Mouse (Mus musculus) CH12.LX (cell line): Measurements from ENCODE around the gene Sema3b. TPM values are rescaled to one million over a fixed set of nuclear protein-coding genes. Genes with fewer than 3 reads are reported as not detected.
A peak's percentile ranks its signal among the peaks of the same experiment; 100 is the strongest.

Experiments
- DNase-seq: peaks from one replicate; pipeline ENCODE4 v3.0.0-alpha.2; 2013; ENCODE audit errors: extremely low read depth
- H3K27ac ChIP-seq: 2 replicates; pipeline ENCODE4 v1.5.1; 2012; ENCODE audit warnings: low read depth, mild to moderate bottlenecking, control low read depth, moderate library complexity; ENCODE audit not compliant: insufficient read depth
- H3K27me3 ChIP-seq: replicated peaks from 2 replicates; pipeline ENCODE3; 2012; ENCODE audit warnings: inconsistent platforms
- H3K36me3 ChIP-seq, 2 experiments: replicated peaks in 1 of 2; 2 replicates each; pipeline versions ENCODE3 to v1.6.1; 2012; ENCODE audit warnings: inconsistent platforms in 1 of 2, low read length in 1 of 2, mild to moderate bottlenecking in 1 of 2, mixed read lengths in 1 of 2, moderate library complexity in 1 of 2; ENCODE audit not compliant: control insufficient read depth in 1 of 2, insufficient read depth in 1 of 2
- H3K4me1 ChIP-seq, 2 experiments: 2 replicates each; pipeline ENCODE4 v1.6.1; 2012; ENCODE audit warnings: inconsistent platforms in 1 of 2, moderate library complexity in 1 of 2; ENCODE audit not compliant: insufficient read depth in 2 of 2, control insufficient read depth in 1 of 2
- H3K4me2 ChIP-seq: 2 replicates; pipeline ENCODE4 v1.6.1; 2012; ENCODE audit warnings: low read depth, mild to moderate bottlenecking, control low read depth; ENCODE audit not compliant: poor library complexity, insufficient read depth, severe bottlenecking
- H3K4me3 ChIP-seq, 3 experiments: fragments of 150-350 bp in 1 of 3; sonication (generic) in 1 of 3; replicated peaks in 1 of 3; 2 replicates each; pipeline versions ENCODE3 to v1.5.1; 2011 to 2012; ENCODE audit warnings: low read depth in 2 of 3, low read length in 2 of 3, mild to moderate bottlenecking in 2 of 3, moderate library complexity in 2 of 3, control low read depth in 1 of 3, improper control_type of control experiment in 1 of 3, inconsistent platforms in 1 of 3, mixed read lengths in 1 of 3; ENCODE audit not compliant: poor library complexity in 1 of 3
- H3K79me2 ChIP-seq: replicated peaks from 2 replicates; pipeline ENCODE4 v1.6.1; 2012; ENCODE audit warnings: mild to moderate bottlenecking, moderate library complexity; ENCODE audit not compliant: control insufficient read depth, poor library complexity, insufficient read depth, severe bottlenecking; ENCODE audit errors: extremely low read depth
- H3K9ac ChIP-seq: 2 replicates; pipeline ENCODE4 v1.6.1; 2012; ENCODE audit warnings: low read depth, mild to moderate bottlenecking, control low read depth, moderate library complexity; ENCODE audit not compliant: insufficient read depth
- H3K9me3 ChIP-seq: replicated peaks from 2 replicates; pipeline ENCODE3; 2012; ENCODE audit warnings: low read length, inconsistent platforms, mixed read lengths
- BHLHE40 ChIP-seq: IDR thresholded peaks from 2 replicates; pipeline ENCODE4 v1.6.1; 2011; ENCODE audit warnings: mild to moderate bottlenecking, low read depth, low read length, improper control_type of control experiment
- CHD2 ChIP-seq: IDR thresholded peaks from 2 replicates; pipeline ENCODE4 v1.6.1; 2011; ENCODE audit warnings: low read length, improper control_type of control experiment
- CTCF ChIP-seq, 2 experiments: IDR thresholded peaks in 1 of 2; conservative IDR thresholded peaks in 1 of 2; 2 replicates each; pipeline ENCODE4 v1.5.1; 2011 to 2012; ENCODE audit warnings: low read depth in 2 of 2, low read length in 2 of 2, improper control_type of control experiment in 1 of 2, inconsistent platforms in 1 of 2, mild to moderate bottlenecking in 1 of 2, moderate library complexity in 1 of 2
- ETS1 ChIP-seq: conservative IDR thresholded peaks from 2 replicates; pipeline ENCODE4 v1.6.1; 2012; ENCODE audit warnings: low read depth, mild to moderate bottlenecking, inconsistent platforms, low read length, improper control_type of control experiment, moderate library complexity
- JUN ChIP-seq: IDR thresholded peaks from 2 replicates; pipeline ENCODE4 v1.6.1; 2011; ENCODE audit warnings: low read depth, mild to moderate bottlenecking, low read length, improper control_type of control experiment, moderate library complexity; ENCODE audit not compliant: insufficient read depth
- JUND ChIP-seq: conservative IDR thresholded peaks from 2 replicates; pipeline ENCODE4 v1.6.1; 2011; ENCODE audit warnings: low read depth, low read length, improper control_type of control experiment
- MAX ChIP-seq: IDR thresholded peaks from 2 replicates; pipeline ENCODE4 v1.6.1; 2011; ENCODE audit warnings: low read length, improper control_type of control experiment
- MYC ChIP-seq: IDR thresholded peaks from 2 replicates; pipeline ENCODE4 v1.6.1; 2011; ENCODE audit warnings: low read depth, mild to moderate bottlenecking, improper control_type of control experiment, low read length
- NRF1 ChIP-seq: IDR thresholded peaks from 2 replicates; pipeline ENCODE4 v1.6.1; 2014; ENCODE audit warnings: low read depth, mild to moderate bottlenecking, inconsistent platforms, low read length, improper control_type of control experiment, moderate library complexity
- POLR2A ChIP-seq: IDR thresholded peaks from 2 replicates; pipeline ENCODE4 v1.6.1; 2011; ENCODE audit warnings: low read depth, mild to moderate bottlenecking, improper control_type of control experiment, low read length
- SMC3 ChIP-seq: IDR thresholded peaks from 2 replicates; pipeline ENCODE4 v1.6.1; 2011; ENCODE audit warnings: low read depth, low read length, improper control_type of control experiment
- UBTF ChIP-seq: IDR thresholded peaks from 2 replicates; pipeline ENCODE4 v1.6.1; 2012; ENCODE audit warnings: low read depth, mild to moderate bottlenecking, inconsistent platforms, low read length, improper control_type of control experiment, moderate library complexity
- ZMIZ1 ChIP-seq: IDR thresholded peaks from 2 replicates; pipeline ENCODE4 v1.6.1; 2012; ENCODE audit warnings: low read depth, mild to moderate bottlenecking, inconsistent platforms, low read length, improper control_type of control experiment
- ZNF384 ChIP-seq: IDR thresholded peaks from 2 replicates; pipeline ENCODE4 v1.6.1; 2012; ENCODE audit warnings: low read depth, low read length, improper control_type of control experiment, inconsistent platforms
- dilution Hi-C: fragments of 300-500 bp; cut with MboI; formaldehyde crosslinking; loops from 2 replicates; pipeline ENCODE4 v1.14.3; 2020; ENCODE audit warnings: low sequenced_read_pairs; ENCODE audit not compliant: extremely low pct_unique_long_range_greater_than_20kb, extremely low pct_ligation_motif_present
- in situ Hi-C: fragments of 300-500 bp; cut with MboI; formaldehyde crosslinking; loops from 3 replicates; pipeline ENCODE4 v1.14.3; 2019; ENCODE audit warnings: low sequenced_read_pairs, low pct_ligation_motif_present, low pct_unique_long_range_greater_than_20kb, mixed read lengths
- polyA plus RNA-seq: library from polyadenylated mRNA; unstranded; fragments of >175 nt; gene quantifications from 2 replicates; pipeline ENCODE4 v1.2.1, GENCODE M21; 2012; ENCODE audit warnings: low read depth; ENCODE audit not compliant: insufficient read length
- total RNA-seq, 2 experiments: library from RNA; depleted of rRNA; stranded (reverse); fragments of 300-350 nt in 1 of 2; fragments of >200 nt in 1 of 2; gene quantifications; 2 replicates each; pipeline ENCODE4 v1.2.3; 2012 to 2014

The Sema3b gene
- total and polyA plus RNA-seq, 3 experiments, result 4.3 to 11.6 (median 8.0) TPM

DNA sequence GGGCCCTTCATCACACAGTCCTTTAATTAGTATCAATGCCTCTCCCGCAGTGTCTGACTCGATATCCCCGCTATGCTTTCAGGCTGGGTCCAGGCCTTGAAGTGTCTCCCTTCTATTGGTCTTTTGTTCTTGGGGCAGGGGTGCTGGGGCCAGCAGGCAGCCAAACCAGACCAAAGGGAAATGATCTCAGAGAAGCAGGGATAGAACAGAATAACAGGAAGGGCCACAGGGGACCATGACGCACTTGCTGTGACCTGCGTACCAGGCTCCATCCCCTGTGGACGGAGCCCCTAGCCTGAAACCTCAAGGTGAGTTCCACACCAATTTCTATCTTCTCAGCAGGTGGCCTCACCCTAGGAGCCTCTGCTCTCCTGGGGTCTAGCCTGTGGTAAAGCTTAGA is 9.1 kb upstream of the Sema3b start:
- no peak overlapping the region for H3K4me2 ChIP-seq
- H3K4me1 ChIP-seq, result peaks cover 0 to 2% of the 10 kb centered on the region in 2 experiments; a peak in 2 of 4 replicates
- no peak overlapping the region for H3K9ac ChIP-seq
- H3K27me3 ChIP-seq, result no peaks in the 10 kb centered on the region
- H3K9me3 ChIP-seq, result no peaks in the 10 kb centered on the region
- DNase-seq, result no peak
- H3K79me2 ChIP-seq, result peaks cover 6% of the 10 kb centered on the region; the same call in 1 of the 2 replicates
- no peak for TF ChIP-seq MYC
- no peak for TF ChIP-seq NRF1
- TF ChIP-seq UBTF, result no peak
- no peak overlapping the region for H3K27ac ChIP-seq
- H3K36me3 ChIP-seq, result peaks cover 63 to 86% of the 10 kb centered on the region in 2 experiments
- in situ Hi-C loops (no loop called here), dilution Hi-C loops (no loop called here)
- no peak overlapping the region for H3K4me3 ChIP-seq

DNA sequence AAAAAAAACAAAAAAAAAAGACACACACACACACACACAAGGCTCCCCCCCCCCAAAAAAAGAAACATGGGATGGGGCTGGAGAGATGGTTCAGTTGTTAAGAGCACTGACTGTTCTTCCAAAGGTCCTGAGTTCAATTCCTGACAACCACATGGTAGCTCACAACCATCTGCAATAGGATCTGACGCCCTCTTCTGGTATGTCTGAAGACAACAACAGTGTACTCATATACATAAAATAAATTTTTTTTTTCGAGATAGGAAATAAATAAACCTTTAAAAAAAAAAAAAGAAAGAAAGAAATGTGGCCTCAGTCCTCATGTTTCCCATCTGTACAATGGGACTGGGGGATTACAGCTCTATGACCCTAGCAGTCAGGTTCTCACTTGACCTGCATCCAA is 8.4 kb upstream of the Sema3b start:
- no peak for TF ChIP-seq ETS1
- no peak for TF ChIP-seq MAX
- no peak for TF ChIP-seq ZMIZ1
- no peak for TF ChIP-seq BHLHE40
- TF ChIP-seq CHD2, result no peak
- peak; percentile 35 for TF ChIP-seq ZNF384
- TF ChIP-seq CTCF (conservative IDR thresholded peaks at IDR 0.05 in 1 of 2, IDR thresholded peaks at IDR 0.05 in 1 of 2; ENCODE audit: low read depth in 2 of 2, low read length in 2 of 2), result peak in 1 of 2 experiments; percentile 37; a peak in 2 of 4 replicates
- TF ChIP-seq SMC3, result peak; percentile 20
- dilution Hi-C loops, result no loop called here

DNA sequence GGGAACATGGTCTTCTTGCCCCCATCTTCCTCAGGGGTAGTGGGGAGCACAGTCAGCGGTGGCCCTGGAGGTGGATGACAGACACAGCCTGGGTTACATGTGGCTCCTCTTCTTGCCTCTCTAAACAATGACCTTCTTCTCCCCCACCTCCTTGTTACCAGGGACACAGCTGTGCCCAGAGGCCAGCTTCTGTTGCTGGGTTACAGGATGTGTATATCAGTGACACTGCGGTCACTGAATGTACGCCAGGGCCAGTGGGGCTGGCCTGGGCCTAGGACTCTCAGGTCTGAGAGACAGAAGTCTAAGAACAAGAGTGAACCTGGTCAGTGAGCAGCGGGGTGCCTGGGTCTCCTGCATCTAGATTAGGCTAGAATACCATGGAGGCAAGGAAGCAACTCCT is 6.0 kb upstream of the Sema3b start:
- H3K27me3 ChIP-seq, result no peaks in the 10 kb centered on the region
- H3K4me2 ChIP-seq, result no peak overlapping the region
- H3K27ac ChIP-seq, result no peak overlapping the region
- dilution Hi-C loops (no loop called here), in situ Hi-C loops (no loop called here)
- H3K9ac ChIP-seq, result no peak overlapping the region
- H3K4me3 ChIP-seq, result no peak overlapping the region
- H3K9me3 ChIP-seq, result no peaks in the 10 kb centered on the region
- DNase-seq, result no peak
- H3K79me2 ChIP-seq, result no peaks in the 10 kb centered on the region
- H3K4me1 ChIP-seq, result peaks cover 16 to 29% of the 10 kb centered on the region in 2 experiments
- H3K36me3 ChIP-seq, result peaks cover 54 to 61% of the 10 kb centered on the region in 2 experiments
- TF ChIP-seq CHD2 (no peak), ZNF384 (no peak), JUND (no peak), POLR2A (no peak), MAX (no peak), JUN (no peak)

More for the DNA sequence above, 8.4 kb upstream of the Sema3b start:
- Histone ChIP-seq H3K4me2 (no peak overlapping the region), H3K36me3 (peaks cover 63 to 81% of the 10 kb centered on the region in 2 experiments), H3K27me3 (no peaks in the 10 kb centered on the region), H3K9me3 (no peaks in the 10 kb centered on the region), H3K9ac (no peak overlapping the region), H3K4me3 (no peak overlapping the region), H3K27ac (no peak overlapping the region), H3K79me2 (peaks cover 5% of the 10 kb centered on the region; the same call in 1 of the 2 replicates), H3K4me1 (peaks cover 0 to 5% of the 10 kb centered on the region in 2 experiments; a peak in 2 of 4 replicates)
- in situ Hi-C loops, result no loop called here
- DNase-seq, result no peak
